Mouse (Mus musculus) liver, embryonic 14.5 days (tissue): ENCODE results near the gene Ndrg4.

ENCODE experiments used
- CTCF ChIP-seq: IDR thresholded peaks from 2 replicates; pipeline ENCODE4 v1.5.1; 2016; ENCODE audit warnings: antibody characterized with exemption, low read depth, control low read depth
- EP300 ChIP-seq: IDR thresholded peaks from 2 replicates; pipeline ENCODE4 v1.6.1; 2016; ENCODE audit warnings: antibody characterized with exemption, low read depth

- TF ChIP-seq CTCF, result no peak
- TF ChIP-seq EP300, result no peak
These were observed 20.3 kb upstream of the Ndrg4 start for GRCm38 (mm10) chr8:95656316-95657002.
